Mouse (Mus musculus) midbrain, embryonic 11.5 days (tissue): ENCODE measurements around the gene 5730596B20Rik. TPM values are rescaled to one million over a fixed set of nuclear protein-coding genes. Genes with fewer than 3 reads are reported as not detected.

Experiments
- ATAC-seq: fragments of 200-750 bp; cut with Nextera tagmentation; 2 replicates; pipeline ENCODE4 v1.8.0; 2017; ENCODE audit warnings: moderate TSS enrichment, moderate library complexity; ENCODE audit not compliant: low FRiP score
- DNase-seq: peaks from one replicate; pipeline ENCODE4 v3.0.0; 2015; ENCODE audit warnings: low spot score; ENCODE audit errors: missing footprints
- H3K27ac ChIP-seq: fragments of 300-500 bp; sonication (generic); 2 replicates; pipeline ENCODE4 v1.5.1; 2014; ENCODE audit warnings: low read depth, low read length
- H3K27me3 ChIP-seq: fragments of 300-500 bp; sonication (generic); 2 replicates; pipeline ENCODE4 v1.6.1; 2014; ENCODE audit warnings: mild to moderate bottlenecking, low read length, moderate library complexity, mixed read lengths; ENCODE audit not compliant: control insufficient read depth, insufficient read depth
- H3K36me3 ChIP-seq: fragments of 300-500 bp; sonication (generic); 2 replicates; pipeline ENCODE4 v1.6.1; 2014; ENCODE audit warnings: mild to moderate bottlenecking, low read length, moderate library complexity, mixed read lengths; ENCODE audit not compliant: control insufficient read depth, insufficient read depth
- H3K4me1 ChIP-seq: fragments of 300-500 bp; sonication (generic); 2 replicates; pipeline ENCODE4 v1.6.1; 2014; ENCODE audit warnings: low read length; ENCODE audit not compliant: control insufficient read depth, insufficient read depth
- H3K4me2 ChIP-seq: fragments of 300-500 bp; sonication (generic); 2 replicates; pipeline ENCODE4 v1.6.1; 2014; ENCODE audit warnings: mild to moderate bottlenecking, moderate library complexity
- H3K4me3 ChIP-seq: fragments of 300-500 bp; sonication (generic); 2 replicates; pipeline ENCODE4 v1.5.1; 2014; ENCODE audit warnings: low read depth, low read length
- H3K9ac ChIP-seq: fragments of 300-500 bp; sonication (generic); 2 replicates; pipeline ENCODE4 v1.6.1; 2014; ENCODE audit warnings: low read length
- H3K9me3 ChIP-seq: fragments of 300-500 bp; sonication (generic); 2 replicates; pipeline ENCODE4 v1.6.1; 2016; ENCODE audit warnings: low read length; ENCODE audit not compliant: control insufficient read depth
- WGBS: fragments of 180-500 bp; shearing (Covaris S2); extraction: QIAGEN DNeasy Blood & Tissue Kit; methylation state at CpG from one replicate; pipeline ENCODE4 v1.1.7; 2014; 5-methylcytosine and 5-hydroxymethylcytosine counted together
- polyA plus RNA-seq: library from polyadenylated mRNA; unstranded; fragments of >200 nt; fragmentation: Nextera tagmentation; extraction: Ambion mirVana; gene quantifications from 2 replicates; pipeline ENCODE4 v1.2.1, GENCODE M21; 2014

Gene 5730596B20Rik
- polyA plus RNA-seq, 1 experiment from 2014 or later, result not detected

GRCm38 (mm10) chr6:52166431-52167077 is 10.7 kb upstream of the 5730596B20Rik start:
- H3K4me1 ChIP-seq, result no peaks in the 10 kb centered on the region
- peaks cover 97% of the 10 kb centered on the region for H3K27me3 ChIP-seq
- H3K36me3 ChIP-seq, result no peaks in the 10 kb centered on the region
- DNase-seq (no peak), ATAC-seq (no peak)
- no peak overlapping the region for H3K27ac ChIP-seq
- WGBS, result 4% methylated on average over 4 of the region's 4 CpGs
- no peak overlapping the region for H3K4me2 ChIP-seq
- H3K9me3 ChIP-seq, result no peaks in the 10 kb centered on the region
- no peak overlapping the region for H3K9ac ChIP-seq
- H3K4me3 ChIP-seq, result no peak overlapping the region

- DNase-seq (no peak), ATAC-seq (no peak)
- Histone ChIP-seq H3K4me1 (no peaks in the 10 kb centered on the region), H3K4me3 (no peak overlapping the region), H3K27me3 (peaks cover 97% of the 10 kb centered on the region), H3K9me3 (no peaks in the 10 kb centered on the region), H3K4me2 (no peak overlapping the region), H3K36me3 (no peaks in the 10 kb centered on the region), H3K27ac (no peak overlapping the region), H3K9ac (no peak overlapping the region)
- 8% methylated on average over 1 of the region's 1 CpGs for WGBS
Measured at GRCm38 (mm10) chr6:52167176-52167575, 10.1 kb upstream of the 5730596B20Rik start.

- 1% methylated on average over 14 of the region's 14 CpGs for WGBS
- ATAC-seq, result no peak
- no peaks in the 10 kb centered on the region for H3K9me3 ChIP-seq
- H3K36me3 ChIP-seq, result no peaks in the 10 kb centered on the region
- H3K4me3 ChIP-seq, result no peak overlapping the region
- H3K27me3 ChIP-seq, result peaks cover 99% of the 10 kb centered on the region
- H3K9ac ChIP-seq, result no peak overlapping the region
- DNase-seq, result no peak
- H3K4me1 ChIP-seq, result peaks cover 3% of the 10 kb centered on the region; the same call in 1 of the 2 replicates
- no peak overlapping the region for H3K4me2 ChIP-seq
- no peak overlapping the region for H3K27ac ChIP-seq
Measured at GRCm38 (mm10) chr6:52167736-52168161, 9.5 kb upstream of the 5730596B20Rik start.

GRCm38 (mm10) chr6:52168191-52169055 is 8.9 kb upstream of the 5730596B20Rik start:
- H3K4me1 ChIP-seq, result peaks cover 3% of the 10 kb centered on the region; the same call in 1 of the 2 replicates
- no peak overlapping the region for H3K9ac ChIP-seq

GRCm38 (mm10) chr6:52169499-52170165 is 7.7 kb upstream of the 5730596B20Rik start:
- Histone ChIP-seq H3K9ac (no peak overlapping the region), H3K4me3 (no peak overlapping the region)
- no peak for DNase-seq

More at GRCm38 (mm10) chr6:52168191-52169055, 8.9 kb upstream of the 5730596B20Rik start:
- WGBS, result under 1% methylated on average over 42 of the region's 42 CpGs
- no peaks in the 10 kb centered on the region for H3K36me3 ChIP-seq
- H3K4me2 ChIP-seq, result no peak overlapping the region
- H3K4me3 ChIP-seq, result no peak overlapping the region
- no peaks in the 10 kb centered on the region for H3K9me3 ChIP-seq
- ATAC-seq (no peak), DNase-seq (no peak)
- H3K27me3 ChIP-seq, result peaks cover 99% of the 10 kb centered on the region
- no peak overlapping the region for H3K27ac ChIP-seq

GRCm38 (mm10) chr6:52170166-52170897 is 7.0 kb upstream of the 5730596B20Rik start:
- Histone ChIP-seq H3K4me1 (peaks cover 3% of the 10 kb centered on the region; the same call in 1 of the 2 replicates), H3K27me3 (peaks cover 97% of the 10 kb centered on the region), H3K27ac (no peak overlapping the region), H3K4me2 (no peak overlapping the region), H3K9ac (no peak overlapping the region), H3K9me3 (no peaks in the 10 kb centered on the region), H3K4me3 (no peak overlapping the region), H3K36me3 (no peaks in the 10 kb centered on the region)
- DNase-seq (no peak), ATAC-seq (no peak)
- 1% methylated on average over 39 of the region's 40 CpGs for WGBS

More at GRCm38 (mm10) chr6:52169499-52170165, 7.7 kb upstream of the 5730596B20Rik start:
- Histone ChIP-seq H3K4me2 (no peak overlapping the region), H3K27ac (no peak overlapping the region), H3K27me3 (peaks cover 97% of the 10 kb centered on the region), H3K4me1 (peaks cover 3% of the 10 kb centered on the region; the same call in 1 of the 2 replicates), H3K36me3 (no peaks in the 10 kb centered on the region), H3K9me3 (no peaks in the 10 kb centered on the region)
- no peak for ATAC-seq
- 4% methylated on average over 16 of the region's 16 CpGs for WGBS

- DNase-seq, result no peak
- Histone ChIP-seq H3K9me3 (no peaks in the 10 kb centered on the region), H3K9ac (no peak overlapping the region), H3K27ac (no peak overlapping the region), H3K27me3 (peaks cover 97% of the 10 kb centered on the region), H3K36me3 (no peaks in the 10 kb centered on the region), H3K4me1 (peaks cover 3% of the 10 kb centered on the region; the same call in 1 of the 2 replicates), H3K4me2 (no peak overlapping the region), H3K4me3 (no peak overlapping the region)
- 4% methylated on average over 5 of the region's 5 CpGs for WGBS
- no peak for ATAC-seq
Measured at GRCm38 (mm10) chr6:52170898-52171223, 6.4 kb upstream of the 5730596B20Rik start.

- no peak for DNase-seq
- H3K27ac ChIP-seq, result no peak overlapping the region
Measured at GRCm38 (mm10) chr6:52171331-52171730, 6.0 kb upstream of the 5730596B20Rik start.

More at GRCm38 (mm10) chr6:52171331-52171730, 6.0 kb upstream of the 5730596B20Rik start:
- Histone ChIP-seq H3K36me3 (no peaks in the 10 kb centered on the region), H3K4me1 (peaks cover 3% of the 10 kb centered on the region; the same call in 1 of the 2 replicates), H3K27me3 (peaks cover 97% of the 10 kb centered on the region), H3K4me2 (no peak overlapping the region), H3K9me3 (no peaks in the 10 kb centered on the region), H3K9ac (no peak overlapping the region), H3K4me3 (no peak overlapping the region)
- no peak for ATAC-seq
- WGBS, result 4% methylated on average over 4 of the region's 4 CpGs
